Mouse (Mus musculus) lung, embryonic 16.5 days (tissue): ENCODE measurements around the gene Shcbp1l. TPM values are rescaled to one million over a fixed set of nuclear protein-coding genes. Genes with fewer than 3 reads are reported as not detected.
"Not testable (repeated sequence)": the region's sequence is repeated elsewhere in the genome, so short reads cannot be mapped to it uniquely, and the experiment has no call there.

ENCODE experiments used
- ATAC-seq: fragments of 200-750 bp; cut with Nextera tagmentation; 2 replicates; pipeline ENCODE4 v1.8.0; 2017; ENCODE audit warnings: low read depth, mild to moderate bottlenecking, moderate library complexity
- H3K27ac ChIP-seq: fragments of 300-500 bp; sonication (generic); 2 replicates; pipeline ENCODE4 v1.5.1; 2014; ENCODE audit warnings: mild to moderate bottlenecking, control low read depth, low read length
- H3K27me3 ChIP-seq: fragments of 300-500 bp; sonication (generic); 2 replicates; pipeline ENCODE4 v1.6.1; 2014; ENCODE audit warnings: low read depth, low read length, mixed read lengths; ENCODE audit not compliant: control insufficient read depth, insufficient read depth
- H3K36me3 ChIP-seq: fragments of 300-500 bp; sonication (generic); 2 replicates; pipeline ENCODE4 v1.6.1; 2014; ENCODE audit warnings: low read length; ENCODE audit not compliant: control insufficient read depth, insufficient read depth
- H3K4me1 ChIP-seq: fragments of 300-500 bp; sonication (generic); replicated peaks from 2 replicates; pipeline ENCODE4 v1.6.1; 2014; ENCODE audit warnings: low read length, mixed read lengths; ENCODE audit not compliant: control insufficient read depth, insufficient read depth
- H3K4me2 ChIP-seq: fragments of 300-500 bp; sonication (generic); 2 replicates; pipeline ENCODE4 v1.6.1; 2014; ENCODE audit warnings: low read depth, low read length, control low read depth
- H3K4me3 ChIP-seq: fragments of 300-500 bp; sonication (generic); 2 replicates; pipeline ENCODE4 v1.5.1; 2014; ENCODE audit warnings: mild to moderate bottlenecking, low read length, control low read depth
- H3K9ac ChIP-seq: fragments of 300-500 bp; sonication (generic); 2 replicates; pipeline ENCODE4 v1.6.1; 2014; ENCODE audit warnings: low read length, control low read depth
- H3K9me3 ChIP-seq: fragments of 300-500 bp; sonication (generic); 2 replicates; pipeline ENCODE4 v1.6.1; 2016; ENCODE audit warnings: low read length; ENCODE audit not compliant: control insufficient read depth
- WGBS: fragments of 180-500 bp; shearing (Covaris S2); extraction: QIAGEN DNeasy Blood & Tissue Kit; methylation state at CpG from one replicate; pipeline ENCODE4 v1.1.7; 2014; 5-methylcytosine and 5-hydroxymethylcytosine counted together
- polyA plus RNA-seq: library from polyadenylated mRNA; unstranded; fragments of >200 nt; fragmentation: Nextera tagmentation; extraction: Ambion mirVana; gene quantifications from 2 replicates; pipeline ENCODE4 v1.2.1, GENCODE M21; 2015

The Shcbp1l gene
- polyA plus RNA-seq, 1 experiment from 2014 or later: 0.21 TPM

DNA sequence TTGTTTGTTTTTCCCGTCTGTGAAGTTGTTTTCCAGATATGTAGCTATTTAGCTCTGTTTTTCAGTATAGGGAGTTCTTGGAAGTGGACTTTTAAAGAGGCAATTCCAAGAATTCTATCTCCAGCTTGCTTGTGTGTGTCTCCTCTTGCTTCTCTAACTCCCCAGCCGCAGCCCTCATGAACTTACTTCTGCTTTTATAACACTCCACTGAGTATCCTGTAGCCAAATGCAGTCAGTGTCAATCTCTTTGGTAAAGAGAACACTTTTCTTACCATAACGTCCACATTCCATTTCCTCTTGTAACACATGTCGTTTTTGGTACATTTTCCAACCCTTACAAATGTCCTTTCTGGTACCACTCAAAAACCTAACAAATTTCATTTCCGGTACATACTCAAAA, 9.2 kb upstream of the Shcbp1l start:
- not testable (repeated sequence) for ATAC-seq, H3K4me2 ChIP-seq, H3K27ac ChIP-seq, H3K36me3 ChIP-seq, H3K9ac ChIP-seq, H3K4me3 ChIP-seq, H3K4me1 ChIP-seq, H3K27me3 ChIP-seq, H3K9me3 ChIP-seq
- 45% methylated on average over 2 of the region's 5 CpGs for WGBS

GRCm38 (mm10) chr1:153416271-153416832, 8.6 kb upstream of the Shcbp1l start:
- H3K27me3 ChIP-seq, H3K36me3 ChIP-seq, H3K4me3 ChIP-seq, H3K27ac ChIP-seq, H3K4me1 ChIP-seq, H3K9me3 ChIP-seq, H3K4me2 ChIP-seq, H3K9ac ChIP-seq: not testable (repeated sequence)
- 50% methylated on average over 3 of the region's 3 CpGs for WGBS
- peak; percentile 80 for ATAC-seq

DNA sequence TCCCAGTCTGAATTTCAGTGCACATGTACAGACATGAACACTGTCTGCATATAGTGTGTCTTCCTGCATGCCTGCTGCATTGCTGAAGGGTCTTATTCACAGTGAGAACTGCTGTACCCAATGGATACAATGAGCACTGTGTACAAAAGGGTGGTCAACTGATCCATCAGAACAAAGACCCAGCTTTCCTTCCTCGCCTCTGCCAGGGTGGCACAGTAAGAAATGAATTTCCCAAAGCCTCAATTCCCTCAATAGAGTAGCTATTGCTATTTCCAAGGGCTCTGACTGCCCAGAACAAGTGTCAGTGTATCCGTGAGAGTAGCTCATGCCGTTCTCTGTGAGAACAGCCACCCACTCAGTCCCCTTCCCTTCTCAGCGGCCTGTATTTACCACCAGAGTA, 7.2 kb upstream of the Shcbp1l start:
- H3K36me3 ChIP-seq, H3K4me3 ChIP-seq, H3K27ac ChIP-seq, H3K9me3 ChIP-seq, ATAC-seq, H3K27me3 ChIP-seq, H3K4me2 ChIP-seq, H3K4me1 ChIP-seq, H3K9ac ChIP-seq: not testable (repeated sequence)
- 76% methylated on average over 4 of the region's 4 CpGs for WGBS

GRCm38 (mm10) chr1:153424271-153424670, 691 bp upstream of the Shcbp1l start:
- 18% methylated on average over 12 of the region's 12 CpGs for WGBS
- Histone ChIP-seq H3K4me3 (peak overlapping the region; percentile 60), H3K4me1 (peaks cover 11% of the 10 kb centered on the region), H3K27ac (no peak overlapping the region), H3K27me3 (no peaks in the 10 kb centered on the region; the same call in 1 of the 2 replicates), H3K36me3 (no peaks in the 10 kb centered on the region), H3K9me3 (no peaks in the 10 kb centered on the region), H3K4me2 (peak overlapping the region; percentile 99), H3K9ac (peak overlapping the region; percentile 60; the same call in 1 of the 2 replicates)
- ATAC-seq: peak; percentile 9; the same call in 1 of the 2 replicates

DNA sequence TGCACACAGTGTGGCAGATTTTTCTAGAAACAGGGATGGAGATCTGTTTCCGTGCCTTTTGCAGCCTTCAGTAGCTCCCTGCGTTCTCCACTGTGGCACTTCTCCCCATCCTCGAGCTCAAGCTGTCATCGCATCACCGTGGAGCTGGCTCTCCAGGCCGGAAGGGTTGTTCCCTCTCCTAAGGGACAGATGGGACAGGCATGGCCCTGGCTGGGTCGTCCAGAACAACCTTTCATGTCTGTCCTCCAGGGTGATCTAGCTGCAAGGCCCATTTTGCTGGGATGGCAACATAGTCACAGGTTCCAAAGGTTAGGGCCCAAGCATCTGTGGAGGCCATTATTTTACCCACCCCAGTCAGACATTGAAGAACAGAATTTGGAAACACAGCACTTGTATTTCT, 6.2 kb downstream of the Shcbp1l start:
- Histone ChIP-seq H3K9ac (no peak overlapping the region), H3K4me2 (no peak overlapping the region), H3K36me3 (no peaks in the 10 kb centered on the region), H3K27ac (no peak overlapping the region), H3K4me1 (no peaks in the 10 kb centered on the region), H3K9me3 (no peaks in the 10 kb centered on the region), H3K4me3 (no peak overlapping the region), H3K27me3 (no peaks in the 10 kb centered on the region)
- 58% methylated on average over 7 of the region's 7 CpGs for WGBS
- no peak for ATAC-seq

DNA sequence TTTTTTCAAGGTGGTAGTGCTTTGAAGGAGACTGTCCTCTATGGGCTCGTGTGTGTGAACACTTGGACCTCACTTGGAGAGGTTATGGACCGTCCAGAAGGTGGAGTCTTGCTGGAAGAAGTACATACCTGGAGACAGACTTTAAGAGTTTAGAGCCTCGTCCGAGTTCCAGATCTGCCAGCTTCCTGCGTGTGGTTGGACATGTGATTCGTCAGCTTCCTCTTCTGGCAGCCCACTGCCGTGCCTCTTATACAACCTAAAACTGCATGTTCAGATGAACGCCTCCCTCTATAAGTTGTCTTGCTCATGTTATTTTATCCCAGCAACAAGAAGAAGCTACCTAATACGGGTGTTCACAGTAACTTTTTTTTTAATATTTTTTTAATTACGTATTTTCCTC, 6.7 kb downstream of the Shcbp1l start:
- H3K9me3 ChIP-seq: no peaks in the 10 kb centered on the region
- H3K27ac ChIP-seq: no peak overlapping the region
- 72% methylated on average over 10 of the region's 10 CpGs for WGBS
- no peak for ATAC-seq
- no peaks in the 10 kb centered on the region for H3K4me1 ChIP-seq
- H3K27me3 ChIP-seq: no peaks in the 10 kb centered on the region
- no peak overlapping the region for H3K9ac ChIP-seq
- H3K36me3 ChIP-seq: no peaks in the 10 kb centered on the region
- no peak overlapping the region for H3K4me2 ChIP-seq
- H3K4me3 ChIP-seq: no peak overlapping the region

- 88% methylated on average over 2 of the region's 2 CpGs for WGBS
Measured at GRCm38 (mm10) chr1:153432329-153432728, 7.4 kb downstream of the Shcbp1l start.

GRCm38 (mm10) chr1:153433851-153434589, 9.1 kb downstream of the Shcbp1l start:
- H3K4me3 ChIP-seq: no peak overlapping the region
- WGBS: 78% methylated on average over 5 of the region's 5 CpGs
- H3K4me2 ChIP-seq: no peak overlapping the region
- no peaks in the 10 kb centered on the region for H3K27me3 ChIP-seq
- H3K9me3 ChIP-seq: no peaks in the 10 kb centered on the region
- H3K36me3 ChIP-seq: no peaks in the 10 kb centered on the region
- H3K9ac ChIP-seq: no peak overlapping the region
- H3K4me1 ChIP-seq: no peaks in the 10 kb centered on the region
- H3K27ac ChIP-seq: no peak overlapping the region
- ATAC-seq: no peak

More at GRCm38 (mm10) chr1:153432329-153432728, 7.4 kb downstream of the Shcbp1l start:
- Histone ChIP-seq H3K9me3 (no peaks in the 10 kb centered on the region), H3K36me3 (no peaks in the 10 kb centered on the region), H3K9ac (no peak overlapping the region), H3K4me3 (no peak overlapping the region), H3K4me1 (no peaks in the 10 kb centered on the region), H3K27me3 (no peaks in the 10 kb centered on the region), H3K27ac (no peak overlapping the region), H3K4me2 (no peak overlapping the region)
- no peak for ATAC-seq

DNA sequence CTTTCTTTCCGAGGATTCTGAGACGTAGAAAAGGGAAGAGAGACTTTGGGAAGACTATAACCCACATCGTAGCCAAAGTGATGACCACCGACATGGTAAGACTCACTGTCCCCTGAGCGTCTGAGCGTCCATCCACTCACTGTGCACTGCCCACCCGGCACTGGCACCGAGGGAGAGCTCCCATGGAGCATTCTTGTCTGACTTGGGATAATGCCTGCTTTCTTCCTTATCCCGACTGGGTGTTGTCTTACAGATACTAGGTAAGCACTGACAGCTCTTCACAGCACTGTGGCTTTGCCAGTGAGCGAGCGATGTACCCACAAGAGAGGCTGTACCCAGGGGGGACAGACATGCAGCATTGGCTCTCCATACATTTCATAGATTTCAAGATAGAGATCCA, 12.6 kb downstream of the Shcbp1l start:
- Histone ChIP-seq H3K27ac (no peak overlapping the region), H3K4me1 (no peaks in the 10 kb centered on the region), H3K9ac (no peak overlapping the region), H3K4me2 (no peak overlapping the region), H3K9me3 (no peaks in the 10 kb centered on the region), H3K27me3 (no peaks in the 10 kb centered on the region), H3K4me3 (no peak overlapping the region), H3K36me3 (no peaks in the 10 kb centered on the region)
- ATAC-seq: no peak
- 85% methylated on average over 11 of the region's 11 CpGs for WGBS
